Mouse (Mus musculus): ENCODE data around the gene Tph1.

Tph1 gene

GRCm38 (mm10) chr7:46648431-46649140, 23.8 kb downstream of the Tph1 start:
- in situ Hi-C loops (cut with MboI, MseI): no loop called here

- in situ Hi-C loops (cut with MboI, MseI): no loop called here
These were observed 29.2 kb downstream of the Tph1 start for GRCm38 (mm10) chr7:46643172-46643571.

DNA sequence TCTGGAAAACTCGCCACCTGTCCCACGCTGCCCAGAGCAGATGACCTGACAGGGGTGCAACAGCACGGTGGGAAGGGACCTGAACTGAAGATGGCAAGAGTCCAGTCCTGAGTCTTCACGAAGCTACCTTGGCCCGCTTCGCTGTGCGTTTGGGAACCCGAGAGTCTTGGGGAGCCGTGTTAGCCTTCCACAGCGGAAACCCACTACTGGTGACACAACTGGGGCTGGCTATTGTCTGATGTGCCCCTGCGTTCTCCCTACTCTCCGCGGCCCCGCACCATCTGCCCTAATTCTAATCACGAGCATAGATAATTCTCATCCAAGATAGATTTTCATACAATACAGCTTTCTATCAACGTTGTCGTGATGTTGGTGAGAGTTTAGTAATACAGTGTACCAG, 32.3 kb downstream of the Tph1 start:
- in situ Hi-C loops (cut with MboI, MseI): no loop called here

DNA sequence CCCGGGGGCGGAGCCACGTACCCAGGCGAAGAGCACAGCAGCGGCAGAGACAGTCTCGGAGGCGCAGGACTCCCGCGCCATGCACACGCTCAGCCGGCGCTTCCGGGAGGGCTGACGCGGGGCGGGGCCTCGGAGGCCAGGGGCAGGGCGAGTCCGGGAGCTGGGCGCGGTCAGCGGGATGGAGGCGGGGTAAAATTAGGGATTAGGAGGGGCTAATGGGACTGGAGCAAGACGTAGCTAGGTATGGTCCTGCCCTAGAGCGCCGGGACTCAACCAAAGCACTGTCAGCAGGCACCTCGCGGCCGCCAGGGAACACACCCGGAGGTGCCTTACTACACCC, 32.7 kb downstream of the Tph1 start, which contains the start of gene Sergef:
Gene Sergef (minus strand): TSS at position 116 of the 340 bp plus-strand sequence.
- in situ Hi-C loops (cut with MboI, MseI): no loop called here

- in situ Hi-C loops (cut with MboI, MseI): no loop called here
These were observed 33.2 kb downstream of the Tph1 start for GRCm38 (mm10) chr7:46638889-46639691.

- in situ Hi-C loops (cut with MboI, MseI): no loop called here
These were observed 43.9 kb downstream of the Tph1 start for GRCm38 (mm10) chr7:46628375-46628975.

DNA sequence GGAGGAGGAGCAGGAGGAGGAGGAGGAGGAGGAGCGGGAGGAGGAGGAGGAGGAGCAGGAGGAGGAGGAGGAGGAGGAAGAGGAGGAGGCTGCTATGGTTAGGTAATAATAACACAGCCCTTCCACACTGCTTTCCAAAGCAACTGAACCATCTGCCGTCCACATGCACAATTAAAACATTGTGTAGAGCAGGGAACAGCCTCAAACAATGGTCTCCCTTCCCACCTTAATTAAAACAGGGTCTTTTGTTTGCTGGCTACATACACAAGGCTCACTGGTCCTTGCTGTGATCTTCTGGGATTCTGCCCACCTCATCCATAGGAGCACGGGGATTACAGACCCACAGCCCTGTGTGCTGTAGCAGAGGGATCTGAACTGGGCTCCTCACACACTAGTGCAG, 48.4 kb downstream of the Tph1 start:
- in situ Hi-C loops (cut with MboI, MseI): loop anchor here (25.0 kb wide), 1 partner anchor 1837 kb away; no protein-coding TSS in a partner anchor

- in situ Hi-C loops (cut with MboI, MseI): loop anchor here (25.0 kb wide), 1 partner anchor 1831 kb away; no protein-coding TSS in a partner anchor
These were observed 53.8 kb downstream of the Tph1 start for GRCm38 (mm10) chr7:46618416-46619110.

DNA sequence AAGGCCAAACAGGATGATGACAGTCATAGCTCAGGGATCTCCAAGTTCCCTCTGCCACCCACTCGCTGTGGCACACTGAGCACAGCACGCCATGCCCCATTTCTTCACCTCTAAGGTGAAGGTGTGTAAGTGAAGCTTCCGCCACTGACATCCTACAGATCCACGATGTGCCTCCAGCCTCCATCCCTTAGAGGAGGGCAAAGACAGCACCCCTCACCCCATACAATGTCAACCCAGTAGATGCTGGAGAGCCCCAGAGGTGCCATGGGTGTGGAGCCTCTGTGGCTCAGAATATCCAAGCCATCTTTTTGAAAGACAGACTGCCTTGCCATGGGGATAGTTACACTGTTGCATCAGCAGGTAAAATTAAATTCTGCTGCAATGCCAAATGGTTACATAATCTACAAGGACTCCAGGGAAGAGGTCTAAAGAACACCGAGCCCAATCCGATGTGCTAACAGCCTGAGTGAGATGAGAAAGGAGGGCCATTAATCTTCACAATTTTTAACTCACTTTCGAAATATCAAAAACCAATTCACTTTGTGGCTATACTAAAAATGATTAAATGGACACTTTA, 55.8 kb downstream of the Tph1 start:
- in situ Hi-C loops (cut with MboI, MseI): loop anchor here (25.0 kb wide), 1 partner anchor 1829 kb away; no protein-coding TSS in a partner anchor

DNA sequence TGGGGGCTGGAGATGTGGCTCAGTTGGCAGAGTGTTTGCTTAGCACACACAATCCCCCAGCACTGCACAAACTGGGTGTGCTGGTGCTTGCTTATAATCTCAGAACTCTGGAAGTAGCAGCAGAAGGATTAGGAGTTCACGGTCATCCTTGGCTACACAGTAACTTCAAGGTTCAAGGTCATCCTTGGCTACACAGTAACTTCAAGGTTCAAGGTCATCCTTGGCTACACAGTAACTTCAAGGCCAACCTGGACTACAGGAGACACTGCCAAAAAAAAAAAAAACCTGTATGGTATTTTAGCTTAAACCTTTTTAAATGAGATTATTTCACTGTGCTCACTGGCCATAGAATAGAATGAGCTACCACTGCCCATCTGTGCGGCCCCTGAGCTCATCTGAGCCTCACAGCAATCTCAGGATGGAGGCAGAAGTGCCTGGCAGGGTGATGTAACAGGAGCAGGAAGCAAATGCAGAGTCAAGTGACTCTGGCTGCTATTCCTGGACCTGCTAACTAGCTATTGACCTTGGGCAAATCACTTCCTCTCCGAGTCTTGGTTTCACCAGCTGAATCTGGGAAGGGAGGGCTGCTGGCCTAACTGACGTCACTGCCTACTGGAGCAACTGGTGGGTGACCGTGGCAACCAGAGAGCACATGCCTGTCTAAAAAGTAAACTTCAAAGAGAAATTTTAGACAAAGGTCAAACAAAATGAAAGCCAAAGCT, 56.9 kb downstream of the Tph1 start:
- in situ Hi-C loops (cut with MboI, MseI): loop anchor here (25.0 kb wide), 1 partner anchor 1828 kb away; no protein-coding TSS in a partner anchor

DNA sequence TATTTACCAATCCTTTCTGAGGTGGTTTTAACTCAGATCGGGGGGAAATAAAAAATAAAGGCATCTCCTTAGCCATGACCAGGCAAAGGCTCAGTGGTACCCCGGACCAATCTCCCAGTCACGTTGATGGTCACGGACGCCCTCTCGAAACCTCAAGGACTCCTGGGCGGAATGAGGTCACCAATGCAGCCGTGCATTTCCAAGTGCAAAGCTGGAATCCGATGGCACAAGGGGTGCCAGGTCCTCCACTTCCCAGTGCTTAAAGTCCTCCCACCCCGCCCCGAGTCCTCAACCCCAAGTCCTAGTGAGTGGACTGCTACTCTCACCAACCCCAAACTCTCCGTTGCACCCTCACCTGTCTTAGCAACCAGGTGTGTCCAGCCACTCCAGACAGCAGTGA, 58.1 kb downstream of the Tph1 start:
- in situ Hi-C loops (cut with MboI, MseI): loop anchor here (25.0 kb wide), 1 partner anchor 1827 kb away; no protein-coding TSS in a partner anchor

GRCm38 (mm10) chr7:46613091-46613490, 59.2 kb downstream of the Tph1 start:
- in situ Hi-C loops (cut with MboI, MseI): loop anchor here (25.0 kb wide), 1 partner anchor 1826 kb away; no protein-coding TSS in a partner anchor

DNA sequence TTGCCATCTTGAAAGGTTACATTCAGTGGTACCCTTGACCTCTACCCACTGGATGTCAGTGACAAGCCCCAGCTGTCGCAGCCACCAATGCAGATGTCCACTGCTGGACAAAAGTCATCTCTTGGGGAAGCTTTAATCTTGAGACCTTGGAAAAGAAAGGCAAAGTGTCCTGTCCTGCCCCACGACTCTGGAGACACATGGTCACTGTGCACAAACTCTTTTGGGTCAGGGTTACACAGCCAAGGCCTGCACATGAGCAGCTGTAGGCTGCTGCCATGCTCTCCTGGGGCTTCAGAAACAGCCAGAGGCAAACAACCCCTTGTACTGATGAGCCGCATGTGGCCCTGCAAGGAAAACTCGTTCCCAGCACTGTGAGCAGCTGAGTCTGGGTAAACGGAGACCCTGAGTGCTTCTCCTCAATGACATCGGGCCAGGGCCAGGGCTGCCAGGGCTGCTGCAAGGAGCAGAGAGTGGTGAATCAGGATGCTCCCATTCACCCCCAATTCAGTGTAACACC, 59.9 kb downstream of the Tph1 start:
- in situ Hi-C loops (cut with MboI, MseI): loop anchor here (25.0 kb wide), 1 partner anchor 1825 kb away; no protein-coding TSS in a partner anchor

DNA sequence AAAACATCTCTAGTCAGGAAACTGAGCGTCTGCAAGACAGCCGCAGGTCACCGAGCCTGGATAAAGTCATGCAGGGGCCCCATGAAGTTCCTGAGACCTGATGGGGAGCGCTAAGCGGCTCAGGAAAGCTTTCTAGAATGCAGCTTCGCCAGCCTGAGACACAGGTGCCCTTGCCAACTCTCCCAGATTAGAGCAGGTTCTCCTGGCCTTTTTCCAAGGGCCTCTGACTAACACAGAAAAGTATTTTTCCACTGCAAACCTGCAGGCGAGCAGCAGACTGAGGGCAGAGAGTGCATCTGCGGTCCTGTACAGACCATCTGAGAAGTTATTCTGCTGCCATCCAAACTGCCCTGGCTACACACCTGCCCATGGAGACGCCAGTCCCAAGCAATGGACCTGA, 60.4 kb downstream of the Tph1 start:
- in situ Hi-C loops (cut with MboI, MseI): loop anchor here (25.0 kb wide), 1 partner anchor 1825 kb away; no protein-coding TSS in a partner anchor

DNA sequence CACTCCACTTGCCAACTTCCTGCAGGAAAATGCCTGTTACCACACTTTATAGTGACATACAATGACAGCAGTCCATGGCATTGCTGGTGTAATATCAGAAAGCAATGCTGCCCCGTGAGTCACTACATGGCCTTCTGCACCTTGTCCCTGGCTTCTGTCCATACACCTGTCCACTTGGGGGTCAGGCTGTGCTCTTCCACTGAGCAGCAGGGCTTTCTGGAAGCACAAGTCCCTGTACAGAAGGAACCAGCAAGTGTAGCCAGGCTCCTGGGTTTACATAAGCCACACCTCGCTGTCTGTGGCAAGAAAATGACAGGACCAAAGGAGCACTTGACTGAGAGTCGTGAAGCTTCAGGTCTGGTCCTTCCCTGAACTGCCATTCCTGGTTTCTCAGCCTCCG, 63.0 kb downstream of the Tph1 start:
- in situ Hi-C loops (cut with MboI, MseI): loop anchor here (5.0 to 25.0 kb wide), 2 partner anchors 217 to 1822 kb away; no protein-coding TSS in a partner anchor

GRCm38 (mm10) chr7:46607428-46608055, 64.8 kb downstream of the Tph1 start:
- in situ Hi-C loops (cut with MboI, MseI): loop anchor here (5.0 to 25.0 kb wide), 2 partner anchors 215 to 1820 kb away; no protein-coding TSS in a partner anchor

GRCm38 (mm10) chr7:46607031-46607426, 65.3 kb downstream of the Tph1 start:
- in situ Hi-C loops (cut with MboI, MseI): loop anchor here (5.0 to 25.0 kb wide), 2 partner anchors 215 to 1820 kb away; no protein-coding TSS in a partner anchor

DNA sequence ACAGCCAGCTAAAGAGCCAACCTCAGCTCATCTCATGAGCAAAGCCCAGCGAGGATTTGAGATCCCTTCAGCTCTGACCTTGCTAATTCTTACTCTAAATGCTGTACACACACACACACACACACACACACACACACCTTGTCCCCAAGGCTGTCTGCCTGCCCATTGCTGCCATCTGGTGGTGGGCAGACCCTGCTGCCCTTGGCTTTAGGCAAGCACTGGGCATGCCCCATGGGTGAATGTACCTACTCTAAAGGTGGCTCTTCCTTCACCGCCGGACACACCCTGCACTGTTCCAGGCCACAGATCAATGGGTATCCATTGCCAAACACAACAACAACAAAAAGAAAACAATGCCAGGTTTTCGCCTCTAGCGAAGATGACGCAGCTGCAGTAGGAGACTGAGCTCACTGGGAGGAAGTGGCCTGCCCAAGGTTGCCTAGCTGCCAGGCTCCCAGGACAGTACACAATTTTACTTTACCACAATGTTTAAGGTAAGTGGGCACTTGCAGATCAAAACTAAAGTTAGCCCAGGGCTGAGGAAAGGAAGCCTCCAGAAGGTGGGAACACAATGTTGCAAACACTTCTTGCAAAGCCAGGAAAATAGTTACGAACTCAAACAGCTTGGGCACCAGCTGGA, 65.8 kb downstream of the Tph1 start:
- in situ Hi-C loops (cut with MboI, MseI): loop anchor here (5.0 to 25.0 kb wide), 2 partner anchors 214 to 1819 kb away; no protein-coding TSS in a partner anchor

- in situ Hi-C loops (cut with MboI, MseI): loop anchor here (25.0 kb wide), 1 partner anchor 1816 kb away; no protein-coding TSS in a partner anchor
These were observed 69.3 kb downstream of the Tph1 start for GRCm38 (mm10) chr7:46603051-46603450.

Measured in T-helper 1 cell (primary cell).